Mouse (Mus musculus) lung, embryonic 16.5 days (tissue): ENCODE measurements around the gene Amhr2. TPM values are rescaled to one million over a fixed set of nuclear protein-coding genes. Genes with fewer than 3 reads are reported as not detected.

Experiments
- ATAC-seq: fragments of 200-750 bp; cut with Nextera tagmentation; 2 replicates; pipeline ENCODE4 v1.8.0; 2017; ENCODE audit warnings: low read depth, mild to moderate bottlenecking, moderate library complexity
- H3K27ac ChIP-seq: fragments of 300-500 bp; sonication (generic); 2 replicates; pipeline ENCODE4 v1.5.1; 2014; ENCODE audit warnings: mild to moderate bottlenecking, control low read depth, low read length
- H3K27me3 ChIP-seq: fragments of 300-500 bp; sonication (generic); 2 replicates; pipeline ENCODE4 v1.6.1; 2014; ENCODE audit warnings: low read depth, low read length, mixed read lengths; ENCODE audit not compliant: control insufficient read depth, insufficient read depth
- H3K36me3 ChIP-seq: fragments of 300-500 bp; sonication (generic); 2 replicates; pipeline ENCODE4 v1.6.1; 2014; ENCODE audit warnings: low read length; ENCODE audit not compliant: control insufficient read depth, insufficient read depth
- H3K4me1 ChIP-seq: fragments of 300-500 bp; sonication (generic); replicated peaks from 2 replicates; pipeline ENCODE4 v1.6.1; 2014; ENCODE audit warnings: low read length, mixed read lengths; ENCODE audit not compliant: control insufficient read depth, insufficient read depth
- H3K4me2 ChIP-seq: fragments of 300-500 bp; sonication (generic); 2 replicates; pipeline ENCODE4 v1.6.1; 2014; ENCODE audit warnings: low read depth, low read length, control low read depth
- H3K4me3 ChIP-seq: fragments of 300-500 bp; sonication (generic); 2 replicates; pipeline ENCODE4 v1.5.1; 2014; ENCODE audit warnings: mild to moderate bottlenecking, low read length, control low read depth
- H3K9ac ChIP-seq: fragments of 300-500 bp; sonication (generic); 2 replicates; pipeline ENCODE4 v1.6.1; 2014; ENCODE audit warnings: low read length, control low read depth
- H3K9me3 ChIP-seq: fragments of 300-500 bp; sonication (generic); 2 replicates; pipeline ENCODE4 v1.6.1; 2016; ENCODE audit warnings: low read length; ENCODE audit not compliant: control insufficient read depth
- WGBS: fragments of 180-500 bp; shearing (Covaris S2); extraction: QIAGEN DNeasy Blood & Tissue Kit; methylation state at CpG from one replicate; pipeline ENCODE4 v1.1.7; 2014; 5-methylcytosine and 5-hydroxymethylcytosine counted together
- polyA plus RNA-seq: library from polyadenylated mRNA; unstranded; fragments of >200 nt; fragmentation: Nextera tagmentation; extraction: Ambion mirVana; gene quantifications from 2 replicates; pipeline ENCODE4 v1.2.1, GENCODE M21; 2015

Gene Amhr2
- polyA plus RNA-seq, 1 experiment from 2014 or later: 1.5 TPM

GRCm38 (mm10) chr15:102421437-102421836 lies 23.7 kb upstream of the Amhr2 start:
- H3K27ac ChIP-seq: no peak overlapping the region
- H3K9ac ChIP-seq: no peak overlapping the region
- no peak for ATAC-seq
- H3K27me3 ChIP-seq: no peaks in the 10 kb centered on the region
- H3K4me1 ChIP-seq: no peaks in the 10 kb centered on the region
- no peak overlapping the region for H3K4me3 ChIP-seq
- WGBS: 54% methylated on average over 3 of the region's 3 CpGs
- H3K9me3 ChIP-seq: no peaks in the 10 kb centered on the region
- H3K36me3 ChIP-seq: peaks cover 17% of the 10 kb centered on the region
- no peak overlapping the region for H3K4me2 ChIP-seq

- WGBS: 95% methylated on average over 2 of the region's 2 CpGs
- H3K9me3 ChIP-seq: no peaks in the 10 kb centered on the region
- no peak overlapping the region for H3K9ac ChIP-seq
- no peak overlapping the region for H3K27ac ChIP-seq
- no peaks in the 10 kb centered on the region for H3K27me3 ChIP-seq
- no peak overlapping the region for H3K4me2 ChIP-seq
- H3K36me3 ChIP-seq: peaks cover 26% of the 10 kb centered on the region
- no peak overlapping the region for H3K4me3 ChIP-seq
- no peaks in the 10 kb centered on the region for H3K4me1 ChIP-seq
- no peak for ATAC-seq
Observed at GRCm38 (mm10) chr15:102423602-102424240, 21.4 kb upstream of the Amhr2 start.

- H3K9me3 ChIP-seq: no peaks in the 10 kb centered on the region
- H3K27ac ChIP-seq: no peak overlapping the region
- no peak overlapping the region for H3K9ac ChIP-seq
- H3K36me3 ChIP-seq: peaks cover 27% of the 10 kb centered on the region
- ATAC-seq: no peak
- no peak overlapping the region for H3K4me3 ChIP-seq
- no peaks in the 10 kb centered on the region for H3K4me1 ChIP-seq
- no peaks in the 10 kb centered on the region for H3K27me3 ChIP-seq
- H3K4me2 ChIP-seq: no peak overlapping the region
- WGBS: 82% methylated on average over 2 of the region's 2 CpGs
Observed at GRCm38 (mm10) chr15:102424657-102425056, 20.5 kb upstream of the Amhr2 start.

- H3K9ac ChIP-seq: no peak overlapping the region
- H3K27me3 ChIP-seq: no peaks in the 10 kb centered on the region
- WGBS: 96% methylated on average over 1 of the region's 1 CpGs
- H3K4me1 ChIP-seq: no peaks in the 10 kb centered on the region
- no peak overlapping the region for H3K27ac ChIP-seq
- no peak overlapping the region for H3K4me2 ChIP-seq
- no peak for ATAC-seq
- H3K9me3 ChIP-seq: no peaks in the 10 kb centered on the region
- peaks cover 41% of the 10 kb centered on the region for H3K36me3 ChIP-seq
- no peak overlapping the region for H3K4me3 ChIP-seq
Observed at GRCm38 (mm10) chr15:102426963-102427362, 18.2 kb upstream of the Amhr2 start.

- Histone ChIP-seq H3K27ac (no peak overlapping the region), H3K9me3 (no peaks in the 10 kb centered on the region), H3K4me1 (no peaks in the 10 kb centered on the region), H3K9ac (no peak overlapping the region), H3K27me3 (no peaks in the 10 kb centered on the region), H3K36me3 (peaks cover 44% of the 10 kb centered on the region), H3K4me2 (no peak overlapping the region), H3K4me3 (no peak overlapping the region)
- ATAC-seq: no peak
- WGBS: 80% methylated on average over 1 of the region's 1 CpGs
Observed at GRCm38 (mm10) chr15:102432046-102432445, 13.1 kb upstream of the Amhr2 start.

GRCm38 (mm10) chr15:102433173-102433572 lies 12.0 kb upstream of the Amhr2 start:
- no peak for ATAC-seq
- WGBS: 89% methylated on average over 4 of the region's 4 CpGs
- Histone ChIP-seq H3K4me2 (no peak overlapping the region), H3K36me3 (peaks cover 41% of the 10 kb centered on the region), H3K27ac (no peak overlapping the region), H3K9ac (no peak overlapping the region), H3K4me1 (no peaks in the 10 kb centered on the region), H3K4me3 (no peak overlapping the region), H3K9me3 (no peaks in the 10 kb centered on the region), H3K27me3 (no peaks in the 10 kb centered on the region)

- Histone ChIP-seq H3K4me3 (no peak overlapping the region), H3K9me3 (no peaks in the 10 kb centered on the region), H3K9ac (no peak overlapping the region), H3K27ac (no peak overlapping the region), H3K4me1 (no peaks in the 10 kb centered on the region), H3K4me2 (no peak overlapping the region), H3K36me3 (no peaks in the 10 kb centered on the region), H3K27me3 (no peaks in the 10 kb centered on the region)
- peak; percentile 51; the same call in 1 of the 2 replicates for ATAC-seq
- 46% methylated on average over 2 of the region's 2 CpGs for WGBS
Observed at GRCm38 (mm10) chr15:102442490-102442889, 2.7 kb upstream of the Amhr2 start.

- H3K27ac ChIP-seq: no peak overlapping the region
- H3K27me3 ChIP-seq: no peaks in the 10 kb centered on the region
- H3K4me3 ChIP-seq: no peak overlapping the region
- 16% methylated on average over 5 of the region's 6 CpGs for WGBS
- no peaks in the 10 kb centered on the region for H3K36me3 ChIP-seq
- H3K4me2 ChIP-seq: no peak overlapping the region
- H3K9me3 ChIP-seq: no peaks in the 10 kb centered on the region
- H3K9ac ChIP-seq: no peak overlapping the region
- no peak; the same call in 1 of the 2 replicates for ATAC-seq
- no peaks in the 10 kb centered on the region for H3K4me1 ChIP-seq
Observed at GRCm38 (mm10) chr15:102446448-102446847, 1.3 kb downstream of the Amhr2 start.

- Histone ChIP-seq H3K27ac (no peak overlapping the region), H3K9me3 (no peaks in the 10 kb centered on the region), H3K9ac (no peak overlapping the region), H3K4me3 (no peak overlapping the region), H3K27me3 (no peaks in the 10 kb centered on the region), H3K36me3 (no peaks in the 10 kb centered on the region), H3K4me2 (no peak overlapping the region), H3K4me1 (no peaks in the 10 kb centered on the region)
- no peak for ATAC-seq
- WGBS: 46% methylated on average over 8 of the region's 8 CpGs
Observed at GRCm38 (mm10) chr15:102449366-102449765, 4.2 kb downstream of the Amhr2 start.

GRCm38 (mm10) chr15:102450928-102451327 lies 5.8 kb downstream of the Amhr2 start:
- H3K27ac ChIP-seq: no peak overlapping the region
- H3K9me3 ChIP-seq: no peaks in the 10 kb centered on the region
- no peak overlapping the region for H3K4me3 ChIP-seq
- H3K4me1 ChIP-seq: no peaks in the 10 kb centered on the region
- no peaks in the 10 kb centered on the region for H3K27me3 ChIP-seq
- no peaks in the 10 kb centered on the region for H3K36me3 ChIP-seq
- no peak overlapping the region for H3K4me2 ChIP-seq
- no peak overlapping the region for H3K9ac ChIP-seq
- WGBS: 27% methylated on average over 7 of the region's 7 CpGs
- ATAC-seq: 0 out of 2 replicates have a peak, but pooled peaks have one; percentile 30
